Comparison of ENCODE assay signal across 8 mouse cellular contexts in the genomic region with DNA sequence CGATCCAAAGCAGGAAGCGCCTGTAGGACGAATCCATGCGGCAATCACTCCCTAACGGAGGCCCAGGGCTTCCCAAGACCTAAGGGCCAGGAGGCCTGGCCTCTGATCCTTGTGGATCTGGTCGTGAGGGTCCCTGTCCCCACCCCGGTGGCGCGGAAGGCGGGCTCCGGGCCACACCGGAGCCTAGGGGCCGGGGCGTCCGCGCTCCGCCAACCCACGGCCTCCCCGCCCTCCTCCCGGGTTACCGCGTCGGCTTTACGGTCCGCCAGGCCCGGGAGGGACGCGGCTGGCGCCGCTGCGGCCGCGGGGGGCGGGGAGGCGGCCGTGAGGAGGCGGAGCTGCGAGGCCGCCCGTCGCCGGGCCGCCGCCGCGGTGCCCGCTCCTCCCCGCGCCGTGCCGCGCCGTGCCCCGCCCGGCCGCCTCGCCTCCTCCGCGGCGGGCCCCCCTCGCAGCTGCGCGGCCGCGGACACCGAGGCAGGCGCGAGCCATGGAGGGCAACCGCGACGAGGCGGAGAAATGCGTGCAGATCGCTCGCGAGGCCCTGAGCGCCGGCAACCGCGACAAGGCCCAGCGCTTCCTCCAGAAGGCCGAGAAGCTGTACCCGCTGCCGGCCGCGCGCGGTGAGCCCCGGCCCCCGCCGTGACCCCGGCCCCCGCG. TPM values are rescaled to one million over a fixed set of nuclear protein-coding genes. Genes with fewer than 3 reads are reported as not detected.
DNase-seq lines count a peak whose midpoint lies in the region; ATAC-seq lines count a peak whose summit lies in the region.

A gene (plus strand): TSS at position 239 of the 657 bp plus-strand sequence.

- peak within 1 kb of the TSS; percentile 85 for H3K9ac ChIP-seq in hindbrain, embryonic 15.5 days

- under 1% methylated on average over 69 of the region's 94 CpGs for WGBS in hindbrain, embryonic 15.5 days

- H3K9me3 ChIP-seq in hindbrain, embryonic 15.5 days: no peaks in the 10 kb centered on the region

- peaks cover 34% of the 10 kb centered on the region for H3K4me1 ChIP-seq in hindbrain, embryonic 15.5 days (replicated peaks)

- H3K4me2 ChIP-seq in hindbrain, embryonic 15.5 days: peak within 1 kb of the TSS; percentile 76

- peak; percentile 83 for DNase-seq in ZHBTc4 (ENCODE audit: low read depth, low spot score)
- peak; percentile 64 to 71 for DNase-seq in cerebellum, postnatal 36 days
- DNase-seq in gastrocnemius, adult 18-20 months (ENCODE audit: low spot score): peak; percentile 48
- DNase-seq in left cerebral cortex, adult 8-10 months (ENCODE audit: low spot score in 2 of 2): peak; percentile 30 to 49
- peak; percentile 62 for DNase-seq in right cerebral cortex, adult 18-20 months
- peak; percentile 59 for DNase-seq in urinary bladder, postnatal 14 days (ENCODE audit: low spot score)

- no peaks in the 10 kb centered on the region for H3K27me3 ChIP-seq in hindbrain, embryonic 15.5 days

- H3K27ac ChIP-seq in hindbrain, embryonic 15.5 days (replicated peaks): peak within 1 kb of the TSS; percentile 96

- H3K4me3 ChIP-seq in hindbrain, embryonic 15.5 days: peak within 1 kb of the TSS; percentile 75

- no peaks in the 10 kb centered on the region for H3K36me3 ChIP-seq in hindbrain, embryonic 15.5 days

- peak; percentile 5; the same call in 1 of the 2 replicates for ATAC-seq in hindbrain, embryonic 15.5 days (ENCODE audit: low FRiP score, low read depth)
- peak; percentile 13 for ATAC-seq in megakaryocyte, adult 5-6 weeks (ENCODE audit: poor library complexity, severe bottlenecking)

RNA-seq across cellular contexts. Expression of the gene that starts here (rescaled TPM):
- total RNA-seq in gastrocnemius, adult 18-20 months (2021): 1 to 10 TPM; 7.1 to 7.7 TPM
- 16.7 and 17.7 TPM in 2 replicates for polyA plus RNA-seq in hindbrain, embryonic 15.5 days (2015; fragmentation: Nextera tagmentation; extraction: Ambion mirVana)
- total RNA-seq in left cerebral cortex, adult 8-10 months (2022): 10 to 100 TPM; 43.6 to 53.5 (median 47.1) TPM
- total RNA-seq in megakaryocyte, adult 5-6 weeks (2015): 32.0 and 33.3 TPM in 2 replicates
- 26.9 and 32.6 TPM in 2 replicates for total RNA-seq in megakaryocyte, adult 5-6 weeks (2017)

Comparison
In these comparisons a context has a peak if more than half of its experiments do, and no peak if none do; other contexts are left out.
1. Peak in every context shown above with its lines: DNase-seq, ATAC-seq, H3K4me3 ChIP-seq and H3K27ac ChIP-seq.